Mouse (Mus musculus): Measurements from ENCODE around the gene Olfr1034.
"Not testable (repeated sequence)": the region's sequence is repeated elsewhere in the genome, so short reads cannot be mapped to it uniquely, and the experiment has no call there.

Gene Olfr1034

GRCm38 (mm10) chr2:86045561-86045960 lies at the start of gene Olfr1034:
TSS of gene Olfr1034 (plus strand) at chr2:86045861.
- no peak for DNase-seq

- no peak for DNase-seq
These were observed 40.4 kb upstream of the Olfr1034 start, which contains the start of gene Olfr1032 for GRCm38 (mm10) chr2:86005240-86005639. TSS of gene Olfr1032 (plus strand) at chr2:86005540.

GRCm38 (mm10) chr2:86020406-86020805 lies 25.3 kb upstream of the Olfr1034 start, which contains the start of gene Olfr1033:
TSS of gene Olfr1033 (plus strand) at chr2:86020633.
- peak; percentile 23 for DNase-seq

GRCm38 (mm10) chr2:86021518-86021917 lies 24.1 kb upstream of the Olfr1034 start:
- DNase-seq, result not testable (repeated sequence)

- not testable (repeated sequence) for DNase-seq
These were observed 5.1 kb downstream of the Olfr1034 start for GRCm38 (mm10) chr2:86050777-86051176.

- not testable (repeated sequence) for DNase-seq
These were observed 18.1 kb downstream of the Olfr1034 start for GRCm38 (mm10) chr2:86063766-86064165.

GRCm38 (mm10) chr2:86070189-86070588 lies 24.5 kb downstream of the Olfr1034 start:
- DNase-seq, result no peak

- DNase-seq, result not testable (repeated sequence)
These were observed 28.0 kb downstream of the Olfr1034 start, which contains the start of gene Olfr1036 for GRCm38 (mm10) chr2:86073692-86074091. TSS of gene Olfr1036 (plus strand) at chr2:86073992.

- not testable (repeated sequence) for DNase-seq
These were observed 34.8 kb downstream of the Olfr1034 start for GRCm38 (mm10) chr2:86080478-86080877.

GRCm38 (mm10) chr2:86087285-86087684 lies 41.6 kb downstream of the Olfr1034 start, which contains the start of gene Olfr1037:
TSS of gene Olfr1037 (minus strand) at chr2:86087385.
- no peak for DNase-seq
